Mouse (Mus musculus) frontal cortex, postnatal 36 days (tissue): ENCODE data around the gene Plekho2.

ENCODE experiments used
- DNase-seq, 2 experiments: peaks; one replicate each; pipeline ENCODE4 v3.0.0; 2022; ENCODE audit warnings: low spot score in 2 of 2

Plekho2 gene

GRCm38 (mm10) chr9:65579781-65580371 lies at the start of gene Plekho2:
Gene Plekho2, minus strand, starts transcription at chr9:65580040.
- DNase-seq, result peak; percentile 66 to 76

- no peak for DNase-seq
Measured at GRCm38 (mm10) chr9:65629025-65629766, 49.4 kb upstream of the Plekho2 start, which contains the start of gene Rbpms2. Gene Rbpms2, plus strand, starts transcription at chr9:65629648.

- DNase-seq, result no peak
Measured at GRCm38 (mm10) chr9:65624266-65624665, 44.4 kb upstream of the Plekho2 start.

- no peak for DNase-seq
Measured at GRCm38 (mm10) chr9:65622826-65623225, 43.0 kb upstream of the Plekho2 start.

GRCm38 (mm10) chr9:65621666-65622065 lies 41.8 kb upstream of the Plekho2 start:
- DNase-seq, result no peak

- DNase-seq, result no peak
Measured at GRCm38 (mm10) chr9:65621196-65621595, 41.4 kb upstream of the Plekho2 start.

GRCm38 (mm10) chr9:65619311-65619710 lies 39.5 kb upstream of the Plekho2 start:
- no peak for DNase-seq

GRCm38 (mm10) chr9:65613098-65613497 lies 33.3 kb upstream of the Plekho2 start:
- DNase-seq, result no peak

GRCm38 (mm10) chr9:65611969-65612486 lies 32.2 kb upstream of the Plekho2 start:
- no peak for DNase-seq

- no peak for DNase-seq
Measured at GRCm38 (mm10) chr9:65607120-65607519, 27.3 kb upstream of the Plekho2 start.

- DNase-seq, result no peak
Measured at GRCm38 (mm10) chr9:65606321-65607109, 26.7 kb upstream of the Plekho2 start.

- DNase-seq, result peak; percentile 32 to 65
Measured at GRCm38 (mm10) chr9:65605471-65606136, 25.8 kb upstream of the Plekho2 start.

- no peak for DNase-seq
Measured at GRCm38 (mm10) chr9:65603401-65604102, 23.7 kb upstream of the Plekho2 start.

GRCm38 (mm10) chr9:65600951-65601350 lies 21.1 kb upstream of the Plekho2 start:
- no peak for DNase-seq

- peak in 1 of 2 experiments; percentile 53 for DNase-seq
Measured at GRCm38 (mm10) chr9:65598765-65599249, 19.0 kb upstream of the Plekho2 start.

GRCm38 (mm10) chr9:65593596-65593995 lies 13.8 kb upstream of the Plekho2 start:
- DNase-seq, result no peak

- no peak for DNase-seq
Measured at GRCm38 (mm10) chr9:65592721-65593120, 12.9 kb upstream of the Plekho2 start.

- no peak for DNase-seq
Measured at GRCm38 (mm10) chr9:65589091-65589490, 9.3 kb upstream of the Plekho2 start.

GRCm38 (mm10) chr9:65587573-65588358 lies 7.9 kb upstream of the Plekho2 start:
- peak in 1 of 2 experiments; percentile 48 for DNase-seq

- DNase-seq, result no peak
Measured at GRCm38 (mm10) chr9:65587270-65587572, 7.4 kb upstream of the Plekho2 start.
